Mouse (Mus musculus) layer of hippocampus, adult 9-10 months (tissue): Measurements from ENCODE around the gene Kif1b.
A peak's percentile ranks its signal among the peaks of the same experiment; 100 is the strongest.

Experiments
- DNase-seq: peaks from one replicate; pipeline ENCODE4 v3.0.0; 2022; ENCODE audit warnings: low spot score

Kif1b gene

DNA sequence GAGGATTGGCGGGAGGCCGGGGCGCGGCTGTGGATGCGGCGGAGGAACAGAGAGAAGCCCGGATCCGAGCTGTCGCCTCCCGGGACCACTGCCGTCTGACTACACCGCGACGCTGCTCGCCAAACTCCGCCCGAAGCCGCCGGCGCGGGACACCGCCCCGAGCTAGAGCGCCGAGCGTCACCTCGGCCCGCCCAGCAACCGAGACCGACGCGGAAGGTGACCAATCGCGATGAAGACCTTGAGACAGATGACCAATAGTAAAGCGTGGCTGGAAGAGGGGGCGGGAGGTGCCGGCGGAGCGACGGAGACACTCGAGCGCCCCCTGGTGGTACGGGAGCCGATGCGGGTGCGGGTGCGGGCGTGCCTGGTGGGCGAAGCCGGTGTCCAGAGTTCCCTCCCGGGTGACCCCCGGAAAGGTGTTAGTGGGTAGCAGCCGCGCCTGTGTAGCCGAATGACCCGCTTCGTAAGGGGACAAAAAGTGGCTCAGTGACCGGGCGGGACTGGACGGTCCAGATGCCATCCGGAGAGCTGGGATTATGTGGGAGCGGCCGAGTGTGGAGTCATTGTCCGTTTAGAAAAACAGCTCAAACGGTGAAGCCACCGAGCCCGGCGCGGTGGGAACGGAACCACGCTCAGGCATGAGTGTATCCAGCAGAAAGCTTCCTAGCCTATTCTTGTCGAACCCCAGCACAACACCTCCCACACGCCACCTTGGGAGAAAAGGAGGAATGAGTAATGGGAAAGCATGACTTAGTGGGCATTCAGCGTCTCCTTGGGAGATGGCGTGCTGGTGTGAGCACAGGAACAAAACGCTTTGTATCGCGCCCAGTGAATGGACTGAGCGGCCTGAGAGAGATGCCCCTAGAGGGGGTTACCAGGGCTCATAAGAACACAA lies at the start of gene Kif1b:
Gene Kif1b, minus strand, starts transcription at position 98 of the 895 bp plus-strand sequence.
- DNase-seq, result peak; percentile 98

DNA sequence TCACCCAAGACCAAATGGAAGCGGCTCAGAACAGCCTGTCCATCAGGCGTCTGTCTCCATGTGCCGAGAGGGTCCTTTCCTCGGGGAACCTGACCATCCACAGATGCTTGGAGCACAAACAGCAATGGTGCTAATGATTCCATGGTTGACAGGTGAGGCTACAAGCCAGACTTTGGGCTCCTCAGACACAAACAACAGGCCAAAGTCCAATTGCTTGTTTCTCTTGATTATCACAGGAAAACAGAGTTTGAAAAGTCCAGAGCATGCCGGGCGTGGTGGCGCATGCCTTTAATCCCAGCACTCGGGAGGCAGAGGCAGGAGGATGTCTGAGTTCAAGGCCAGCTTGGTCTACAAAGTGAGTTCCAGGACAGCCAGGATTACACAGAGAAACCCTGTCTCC lies 47.2 kb upstream of the Kif1b start:
- DNase-seq, result no peak

DNA sequence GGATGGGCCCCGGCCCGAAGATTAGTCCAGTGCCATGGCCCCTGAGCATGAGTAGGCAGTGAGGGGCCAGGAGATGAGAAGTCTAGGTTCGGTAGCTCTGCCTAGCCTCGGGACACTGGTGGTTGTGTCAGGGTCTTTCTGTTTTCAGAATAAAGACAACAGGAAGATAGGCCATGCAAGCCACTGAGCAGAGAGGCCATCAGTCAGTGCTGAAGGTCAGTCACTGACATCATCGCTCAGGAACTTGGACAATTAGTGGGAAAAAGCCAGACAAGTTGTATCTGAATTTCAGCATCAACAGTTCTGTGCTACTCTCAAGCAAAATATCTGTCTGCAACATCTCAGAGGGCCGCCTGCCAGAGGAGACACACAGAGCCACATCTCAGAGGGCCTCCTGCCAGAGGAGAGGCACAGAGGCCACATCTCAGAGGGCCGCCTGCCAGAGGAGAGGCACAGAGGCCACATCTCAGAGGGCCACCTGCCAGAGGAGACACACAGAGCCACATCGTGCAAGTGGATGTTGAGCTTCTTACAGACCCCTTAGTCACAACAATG lies 44.2 kb upstream of the Kif1b start:
- DNase-seq, result no peak

GRCm38 (mm10) chr4:149348963-149349362 lies 41.5 kb upstream of the Kif1b start:
- DNase-seq, result no peak

DNA sequence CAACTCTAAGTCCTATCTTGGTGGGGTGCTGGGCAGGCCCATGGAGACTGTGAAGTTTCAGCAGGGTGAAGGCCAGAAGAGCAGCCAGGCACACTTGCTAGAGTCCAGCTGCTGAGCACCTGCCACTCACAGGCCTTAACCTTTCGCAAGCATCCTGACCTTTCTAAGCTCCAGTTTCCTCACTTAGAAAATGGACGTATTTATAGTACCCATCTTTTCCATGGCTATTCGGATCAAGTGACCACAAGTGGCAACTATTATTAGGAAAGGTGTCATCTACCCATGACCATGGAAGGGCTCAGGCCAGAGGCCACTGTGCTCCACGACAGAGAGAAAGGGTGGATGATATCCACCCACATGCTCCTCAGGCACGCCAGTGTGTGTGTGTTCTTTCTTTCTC lies 38.4 kb upstream of the Kif1b start:
- DNase-seq, result no peak

- DNase-seq, result no peak
Observed at GRCm38 (mm10) chr4:149344311-149344710, 36.8 kb upstream of the Kif1b start.

DNA sequence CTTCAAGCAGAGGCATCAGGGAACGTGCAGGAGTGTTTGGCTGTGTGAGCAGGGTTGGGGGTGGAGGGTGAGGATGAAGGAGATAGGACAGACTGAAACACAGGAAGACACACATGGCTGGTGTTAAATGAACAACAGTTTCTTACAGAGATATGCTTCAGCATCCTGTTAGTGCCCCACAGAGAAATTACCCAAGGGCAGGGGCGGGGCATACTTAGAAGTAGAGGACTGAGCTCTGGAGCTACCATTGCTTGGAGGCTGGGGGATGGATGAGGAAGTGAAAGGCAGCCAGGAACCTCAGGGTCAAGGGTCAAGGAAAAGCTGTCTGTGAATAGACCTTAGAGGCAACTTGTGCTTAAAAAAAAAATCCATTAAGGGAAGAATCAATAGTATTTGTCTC lies 33.2 kb upstream of the Kif1b start:
- DNase-seq, result no peak

GRCm38 (mm10) chr4:149339426-149340214 lies 32.1 kb upstream of the Kif1b start:
- DNase-seq, result no peak

DNA sequence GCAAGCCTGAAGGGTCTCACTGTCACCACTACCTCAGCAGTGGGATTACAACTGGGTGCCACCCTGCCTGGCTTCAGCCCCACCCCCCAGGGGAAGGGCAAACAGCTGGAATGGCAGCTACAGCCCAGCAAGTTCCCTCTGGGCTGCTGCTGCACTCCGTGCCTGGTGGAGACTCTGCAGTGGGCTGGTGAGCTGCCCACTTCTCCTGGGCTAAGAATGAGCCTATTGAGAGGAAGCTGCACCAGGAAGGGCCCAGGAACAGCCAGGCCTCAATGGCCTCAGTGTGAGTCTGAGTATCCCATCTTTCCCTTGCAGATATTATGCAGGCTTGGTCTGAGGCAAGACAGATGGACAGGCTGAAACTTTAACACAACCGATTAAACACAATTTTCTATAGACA lies 30.6 kb upstream of the Kif1b start:
- DNase-seq, result peak; percentile 43

GRCm38 (mm10) chr4:149337353-149337752 lies 29.9 kb upstream of the Kif1b start:
- no peak for DNase-seq

DNA sequence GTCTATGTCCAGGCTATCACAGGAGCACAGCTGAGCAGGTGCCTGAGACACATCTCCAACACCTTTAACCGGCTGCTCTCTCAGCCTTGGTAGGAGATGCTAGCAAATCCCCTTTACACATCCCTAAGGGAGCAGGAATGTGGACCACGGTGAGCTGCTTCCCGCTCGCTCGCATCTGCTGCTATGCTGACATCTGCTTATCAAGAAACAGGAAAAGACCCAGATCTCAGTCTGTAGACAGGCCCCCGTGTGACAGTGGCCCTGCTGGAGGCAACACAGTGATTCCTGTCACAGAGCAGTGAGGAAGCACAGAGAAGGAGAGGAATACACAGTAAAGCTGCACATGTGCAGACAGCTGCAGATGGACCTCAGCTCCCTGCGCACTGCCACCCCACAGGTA lies 28.8 kb upstream of the Kif1b start:
- DNase-seq, result no peak

GRCm38 (mm10) chr4:149334881-149335280 lies 27.4 kb upstream of the Kif1b start:
- DNase-seq, result no peak

DNA sequence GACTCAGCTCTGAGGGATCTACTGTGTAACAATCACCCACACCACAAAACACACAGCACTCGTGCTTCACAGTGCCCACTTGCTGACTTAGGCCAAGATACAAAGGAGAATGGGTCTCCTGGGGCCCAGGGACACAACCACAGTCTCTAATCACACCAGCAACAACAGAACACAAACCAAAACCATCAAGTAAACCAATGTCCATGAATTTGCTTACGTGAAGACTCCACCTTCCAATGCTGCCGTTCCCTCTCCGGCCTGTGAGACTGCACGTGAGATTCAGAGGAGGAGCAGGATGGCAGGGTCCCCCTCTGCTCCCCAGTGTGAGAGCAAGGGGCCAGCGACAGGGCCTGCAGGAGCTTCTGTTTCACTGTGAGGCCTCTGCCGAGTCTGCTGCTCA lies 25.2 kb upstream of the Kif1b start:
- DNase-seq, result no peak

DNA sequence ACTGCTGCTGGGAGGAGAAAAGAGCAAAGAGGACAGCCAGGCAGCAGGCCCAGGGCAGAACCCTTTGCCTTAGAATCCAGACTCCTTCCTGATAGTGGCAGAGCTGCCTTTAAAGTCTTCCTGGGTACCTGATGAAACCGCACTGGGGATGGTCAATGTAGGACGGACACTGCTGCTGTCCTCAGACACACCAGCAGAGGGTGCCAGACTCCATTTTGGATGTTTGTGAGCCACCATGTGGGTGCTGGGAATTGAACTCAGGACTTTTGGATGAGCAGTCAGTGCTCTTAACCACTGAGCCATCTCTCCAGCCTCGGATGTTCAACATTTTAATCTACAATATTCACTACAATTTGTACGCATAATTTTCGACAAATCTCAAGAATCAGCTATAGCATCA lies 23.0 kb upstream of the Kif1b start:
- DNase-seq, result no peak

DNA sequence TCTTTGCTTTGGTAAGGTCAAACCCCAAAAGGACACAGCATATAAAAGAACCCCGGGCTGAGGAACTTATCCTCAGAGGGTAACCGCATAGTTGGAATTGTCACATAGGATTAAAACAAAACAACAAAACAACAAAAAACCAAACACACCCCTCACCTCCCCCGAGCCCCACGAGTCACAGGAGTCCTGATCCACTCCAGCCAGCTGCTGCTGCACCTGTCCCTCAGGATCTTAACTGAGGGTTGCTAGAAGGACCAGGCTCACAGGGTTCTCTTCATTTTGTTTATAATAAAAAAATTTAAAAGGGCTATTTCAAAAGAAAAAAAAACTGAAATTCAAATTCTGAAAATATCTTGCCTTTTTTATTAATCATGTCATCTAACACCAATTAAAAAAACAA lies 21.2 kb upstream of the Kif1b start:
- no peak for DNase-seq

- no peak for DNase-seq
Observed at GRCm38 (mm10) chr4:149327281-149327680, 19.8 kb upstream of the Kif1b start.

- DNase-seq, result no peak
Observed at GRCm38 (mm10) chr4:149325411-149326162, 18.1 kb upstream of the Kif1b start.

DNA sequence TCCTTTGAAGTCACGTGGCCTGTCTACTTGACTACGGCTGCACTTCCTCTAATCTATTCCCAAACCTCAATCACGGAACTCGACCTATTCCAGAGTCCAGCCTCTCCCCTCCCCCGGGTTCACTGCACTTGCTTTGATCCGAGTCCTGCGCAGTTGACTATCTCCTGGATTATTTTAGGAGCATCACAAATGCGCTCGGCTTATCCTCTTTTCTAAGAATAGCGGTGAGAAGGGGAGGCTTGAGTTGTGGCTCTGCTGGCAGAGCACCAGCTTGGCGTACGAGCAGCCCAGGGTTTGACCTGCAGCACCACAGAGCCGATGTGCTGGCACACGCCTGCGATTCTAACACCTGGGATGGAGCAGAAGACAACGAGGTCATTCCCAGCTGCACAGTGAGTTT lies 16.2 kb upstream of the Kif1b start:
- no peak for DNase-seq

- DNase-seq, result no peak
Observed at GRCm38 (mm10) chr4:149322718-149323117, 15.2 kb upstream of the Kif1b start.

- DNase-seq, result no peak
Observed at GRCm38 (mm10) chr4:149322286-149322685, 14.8 kb upstream of the Kif1b start.

- no peak for DNase-seq
Observed at GRCm38 (mm10) chr4:149319088-149319487, 11.6 kb upstream of the Kif1b start.

DNA sequence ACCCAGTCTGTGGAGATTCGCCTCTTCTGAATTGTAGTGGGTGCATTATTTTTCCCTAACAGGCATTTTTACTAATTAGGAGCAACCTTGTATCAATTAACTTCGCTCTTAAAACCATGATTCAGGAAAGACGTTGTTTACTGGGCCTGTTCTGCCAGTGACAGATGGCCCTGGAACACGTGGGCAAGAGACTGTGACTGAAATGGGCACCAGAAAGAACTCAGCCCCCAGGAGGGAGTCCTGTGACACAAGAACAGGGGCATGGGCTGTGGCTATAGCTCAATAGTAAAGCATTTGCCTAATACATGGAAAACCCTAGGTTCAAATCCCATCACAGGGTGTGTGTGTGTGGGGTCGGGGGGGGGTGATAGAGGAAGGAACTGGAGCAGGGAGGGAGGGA lies 9.9 kb upstream of the Kif1b start:
- no peak for DNase-seq
